In genomic region chr6:30477210-30477714, GRCm38 (mm10) we compare ENCODE assay signal across 13 mouse cellular contexts. TPM values are rescaled to one million over a fixed set of nuclear protein-coding genes. Genes with fewer than 3 reads are reported as not detected.
DNase-seq lines count a peak whose midpoint lies in the region; ATAC-seq lines count a peak whose summit lies in the region.
"Had no signal": no experiment of that assay in that cellular context is flagged by ENCODE, and none has a peak within 500 bp of the region (broad histone marks: within the 10 kb centered on the region; RNA-seq: fewer than 3 reads in every experiment).

No protein-coding gene starts in this region.

- no peak overlapping the region for H3K9ac ChIP-seq in kidney, embryonic 16.5 days (replicated peaks; ENCODE audit: low read length)
- no peak overlapping the region for H3K9ac ChIP-seq in liver, embryonic 13.5 days

- no peak overlapping the region for H3K4me3 ChIP-seq in kidney, embryonic 16.5 days (ENCODE audit: low read length)
- no peak overlapping the region for H3K4me3 ChIP-seq in liver, embryonic 13.5 days (replicated peaks)
- H3K4me3 ChIP-seq: gastrocnemius, adult 2 months; hindbrain, embryonic 10.5 days; megakaryocyte, embryonic 14.5 days had no signal

- DNase-seq in kidney, adult 9 months: no peak
- peak; percentile 81 for DNase-seq in cerebellum, adult 11-12 months
- peak; percentile 61 to 70 for DNase-seq in cerebellum, postnatal 25 days
- DNase-seq in liver, embryonic 13.5 days: no peak
- no peak for DNase-seq in layer of hippocampus, adult 11-12 months (ENCODE audit: low spot score)
- DNase-seq: gastrocnemius, adult 2 months; thymus, postnatal 36 days had no signal

- ATAC-seq in kidney, embryonic 16.5 days (ENCODE audit: low FRiP score, low TSS enrichment): no peak
- peak; percentile 56; the same call in 1 of the 2 replicates for ATAC-seq in liver, embryonic 13.5 days (ENCODE audit: low read depth)
- ATAC-seq in erythroblast, adult 5-6 weeks (replicated peaks; ENCODE audit: low FRiP score, poor library complexity, severe bottlenecking): no peak

- H3K36me3 ChIP-seq in kidney, embryonic 16.5 days (ENCODE audit: insufficient read depth, low read length): peaks cover 12% of the 10 kb centered on the region; the same call in 1 of the 2 replicates
- peaks cover 51% of the 10 kb centered on the region for H3K36me3 ChIP-seq in liver, embryonic 13.5 days

- H3K27ac ChIP-seq in kidney, embryonic 16.5 days (ENCODE audit: low read length): peak overlapping the region; percentile 34; the same call in 1 of the 2 replicates
- H3K27ac ChIP-seq in liver, embryonic 13.5 days: peak overlapping the region; percentile 45; the same call in 1 of the 2 replicates
- H3K27ac ChIP-seq: gastrocnemius, adult 2 months; hindbrain, embryonic 10.5 days had no signal

- H3K4me2 ChIP-seq in kidney, embryonic 16.5 days (replicated peaks; ENCODE audit: low read depth, low read length): no peak overlapping the region
- 0 out of 2 replicates have a peak overlapping the region, but pooled peaks have one; percentile 6 for H3K4me2 ChIP-seq in liver, embryonic 13.5 days

- WGBS in kidney, embryonic 16.5 days: 81% methylated on average over 8 of the region's 8 CpGs
- WGBS in liver, embryonic 13.5 days (ENCODE audit: insufficient replicate concordance): 82% methylated on average over 8 of the region's 8 CpGs

- no peaks in the 10 kb centered on the region for H3K9me3 ChIP-seq in kidney, embryonic 16.5 days (ENCODE audit: low read length)
- H3K9me3 ChIP-seq in liver, embryonic 13.5 days (replicated peaks): no peaks in the 10 kb centered on the region
- H3K9me3 ChIP-seq: hindbrain, embryonic 10.5 days; megakaryocyte, embryonic 14.5 days had no signal

- no peaks in the 10 kb centered on the region for H3K4me1 ChIP-seq in kidney, embryonic 16.5 days (ENCODE audit: insufficient read depth, low read length)
- peaks cover 4% of the 10 kb centered on the region for H3K4me1 ChIP-seq in liver, embryonic 13.5 days (replicated peaks)
- H3K4me1 ChIP-seq: hindbrain, embryonic 10.5 days; megakaryocyte, embryonic 14.5 days had no signal

- no peaks in the 10 kb centered on the region for H3K27me3 ChIP-seq in kidney, embryonic 16.5 days (ENCODE audit: insufficient read depth, low read length)
- no peaks in the 10 kb centered on the region for H3K27me3 ChIP-seq in liver, embryonic 13.5 days
- H3K27me3 ChIP-seq: megakaryocyte, embryonic 14.5 days had no signal

RNA-seq across cellular contexts. Expression of gene Tmem209, which starts 32.3 kb away (rescaled TPM):
- polyA plus RNA-seq in kidney, embryonic 16.5 days (2015; fragmentation: Nextera tagmentation; extraction: Ambion mirVana): 45.6 and 51.4 TPM in 2 replicates
- 22.6 and 24.8 TPM in 2 replicates for polyA plus RNA-seq in liver, embryonic 13.5 days (2015; fragmentation: Nextera tagmentation; extraction: Ambion mirVana)
- total RNA-seq in erythroblast, adult 5-6 weeks (2015; ENCODE audit: low replicate concordance): 19.4 and 22.2 TPM in 2 replicates
- total RNA-seq in erythroblast, adult 5-6 weeks (2017; ENCODE audit: low replicate concordance): 15.9 and 16.3 TPM in 2 replicates

RNA-seq across cellular contexts. Expression of gene Ssmem1, which starts 32.4 kb away (rescaled TPM):
- 0.17 and 0.37 TPM in 2 replicates for polyA plus RNA-seq in kidney, embryonic 16.5 days (2015; fragmentation: Nextera tagmentation; extraction: Ambion mirVana)
- 0.12 and 0.30 TPM in 2 replicates for polyA plus RNA-seq in liver, embryonic 13.5 days (2015; fragmentation: Nextera tagmentation; extraction: Ambion mirVana)
- not detected in 2 replicates for total RNA-seq in erythroblast, adult 5-6 weeks (2015; ENCODE audit: low replicate concordance)
- total RNA-seq in erythroblast, adult 5-6 weeks (2017; ENCODE audit: low replicate concordance): 1.3 TPM in 1 of 2 replicates, not detected in the other
- total RNA-seq: neutrophil, adult 5-6 weeks had no signal
- polyA plus RNA-seq: small intestine, adult 2 months had no signal

Comparison
In these comparisons a context has a peak if more than half of its experiments do, and no peak if none do; other contexts are left out.
1. DNase-seq: peak in cerebellum, adult 11-12 months (single experiment) and cerebellum, postnatal 25 days (2 of 2); none in kidney, adult 9 months (single experiment), liver, embryonic 13.5 days (single experiment) and layer of hippocampus, adult 11-12 months (single experiment).